Mouse (Mus musculus): ENCODE measurements around the gene Grn.
"Not testable (repeated sequence)": the region's sequence is repeated elsewhere in the genome, so short reads cannot be mapped to it uniquely, and the experiment has no call there.

Grn gene

DNA sequence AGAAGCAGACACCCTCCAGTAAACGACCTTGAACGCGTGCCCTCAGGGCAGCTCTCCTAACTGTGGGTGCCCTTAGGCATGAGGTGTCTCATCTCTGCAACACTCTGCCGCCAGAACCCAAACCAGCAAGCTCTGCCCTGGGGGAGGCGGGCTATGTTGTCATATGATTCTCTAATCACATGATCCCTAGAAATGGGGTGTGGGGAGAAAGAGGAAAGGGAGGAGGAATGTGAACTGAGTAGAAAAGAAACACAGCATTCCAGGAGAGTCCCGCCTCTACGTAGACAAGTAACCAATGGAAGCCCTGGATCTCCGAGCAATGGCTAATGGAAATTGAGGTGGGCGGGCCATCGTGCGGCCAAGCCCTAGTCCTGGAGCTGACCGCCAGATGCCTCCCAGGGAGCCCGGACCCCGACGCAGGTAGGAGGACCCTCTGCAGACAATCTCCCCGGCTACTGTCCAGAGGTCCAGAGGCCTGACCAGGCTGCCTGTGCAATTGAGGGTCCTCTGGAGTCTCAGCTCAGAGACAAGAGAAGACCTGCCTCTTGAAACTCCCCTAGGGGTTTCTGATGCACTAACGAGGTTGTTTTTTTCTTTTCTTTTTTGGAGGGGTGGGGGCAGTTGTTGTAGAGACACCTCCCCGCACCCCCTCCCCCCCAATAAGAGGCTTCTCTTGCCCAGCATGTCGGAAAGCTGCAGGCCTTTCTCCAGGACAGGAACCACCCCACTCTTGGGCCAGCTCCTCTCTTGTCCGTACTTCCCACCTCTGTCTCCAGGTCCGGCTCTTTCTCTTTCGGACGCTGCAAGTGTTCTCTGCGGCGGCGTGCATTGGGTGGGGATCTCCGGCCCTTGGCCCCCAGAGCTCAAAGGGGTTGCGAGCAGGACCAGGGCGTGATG lies at the start of gene Grn:
Gene Grn (plus strand): TSS at position 195 of the 897 bp plus-strand sequence.
- peak; percentile 99 for DNase-seq (ENCODE audit: low read depth, low spot score)

GRCm38 (mm10) chr11:102381341-102382100 lies 48.6 kb upstream of the Grn start:
- no peak for DNase-seq (ENCODE audit: low read depth, low spot score)

GRCm38 (mm10) chr11:102382794-102383193 lies 47.3 kb upstream of the Grn start:
- no peak for DNase-seq (ENCODE audit: low read depth, low spot score)

DNA sequence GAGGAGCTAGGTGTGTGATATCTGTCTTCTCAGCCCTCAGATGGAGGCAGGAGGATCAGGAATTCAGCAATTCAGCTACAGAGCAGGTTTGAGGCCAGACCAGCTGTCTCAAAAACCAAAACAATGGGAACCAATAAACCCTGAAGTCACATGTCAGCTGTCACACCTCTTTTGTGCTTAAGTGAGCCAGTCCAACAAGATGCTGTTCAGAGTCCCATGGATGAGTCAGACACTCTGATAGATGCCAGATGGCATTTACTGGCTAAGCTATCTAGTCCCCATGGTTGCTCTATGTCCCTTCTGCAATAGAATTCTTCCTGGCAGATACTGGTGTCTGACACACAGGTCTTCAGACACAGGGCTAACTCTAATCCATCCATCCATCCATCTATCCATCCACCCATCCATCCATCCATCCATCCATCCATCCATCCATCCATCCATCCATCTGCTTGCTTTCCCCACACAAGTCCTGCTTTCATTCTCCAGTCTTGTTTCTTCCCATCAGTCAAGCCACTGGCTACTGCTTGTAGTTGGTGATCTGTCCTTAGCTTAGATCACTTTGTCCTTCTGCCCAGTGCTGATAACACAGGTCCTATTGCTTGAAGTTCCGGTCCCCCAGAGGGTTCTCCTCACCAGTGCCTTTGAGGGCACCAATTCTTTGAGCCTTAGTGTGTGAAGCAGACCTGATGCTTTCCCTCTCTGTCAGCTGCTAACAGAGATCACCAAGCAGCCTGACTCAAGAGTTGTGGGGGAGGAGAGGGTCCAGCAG lies 46.6 kb upstream of the Grn start:
- DNase-seq (ENCODE audit: low read depth, low spot score), result no peak

- DNase-seq (ENCODE audit: low read depth, low spot score), result no peak
These were observed 45.7 kb upstream of the Grn start for GRCm38 (mm10) chr11:102384418-102384817.

GRCm38 (mm10) chr11:102385075-102385474 lies 45.0 kb upstream of the Grn start:
- DNase-seq (ENCODE audit: low read depth, low spot score), result peak; percentile 74

DNA sequence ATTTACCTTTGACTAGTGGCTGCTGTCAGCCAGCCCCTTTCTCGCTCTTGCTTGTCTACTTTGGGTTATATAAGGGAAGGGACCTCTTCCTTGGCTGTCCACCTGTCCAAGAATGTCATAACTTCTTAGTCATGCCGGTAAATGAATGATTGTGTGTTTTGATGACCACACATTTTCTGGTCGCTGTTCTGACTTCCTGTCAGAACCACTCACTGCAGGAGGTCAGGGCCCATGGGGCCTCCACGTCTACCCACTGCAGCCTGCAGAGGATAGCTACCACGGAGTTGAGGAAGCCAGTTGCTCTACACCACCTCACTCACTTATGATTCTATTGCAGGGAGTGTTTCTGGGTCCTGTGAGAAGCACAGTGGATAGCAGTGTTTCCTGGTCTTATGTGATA lies 44.0 kb upstream of the Grn start:
- DNase-seq (ENCODE audit: low read depth, low spot score), result no peak

- not testable (repeated sequence) for DNase-seq (ENCODE audit: low read depth, low spot score)
These were observed 40.7 kb upstream of the Grn start for GRCm38 (mm10) chr11:102389436-102389835.

GRCm38 (mm10) chr11:102392441-102393237 lies 37.5 kb upstream of the Grn start:
- DNase-seq (ENCODE audit: low read depth, low spot score), result peak; percentile 54

GRCm38 (mm10) chr11:102393238-102393634 lies 36.9 kb upstream of the Grn start, which contains the start of gene Rundc3a:
TSS of gene Rundc3a (plus strand) at chr11:102393403.
- DNase-seq (ENCODE audit: low read depth, low spot score), result peak; percentile 94

DNA sequence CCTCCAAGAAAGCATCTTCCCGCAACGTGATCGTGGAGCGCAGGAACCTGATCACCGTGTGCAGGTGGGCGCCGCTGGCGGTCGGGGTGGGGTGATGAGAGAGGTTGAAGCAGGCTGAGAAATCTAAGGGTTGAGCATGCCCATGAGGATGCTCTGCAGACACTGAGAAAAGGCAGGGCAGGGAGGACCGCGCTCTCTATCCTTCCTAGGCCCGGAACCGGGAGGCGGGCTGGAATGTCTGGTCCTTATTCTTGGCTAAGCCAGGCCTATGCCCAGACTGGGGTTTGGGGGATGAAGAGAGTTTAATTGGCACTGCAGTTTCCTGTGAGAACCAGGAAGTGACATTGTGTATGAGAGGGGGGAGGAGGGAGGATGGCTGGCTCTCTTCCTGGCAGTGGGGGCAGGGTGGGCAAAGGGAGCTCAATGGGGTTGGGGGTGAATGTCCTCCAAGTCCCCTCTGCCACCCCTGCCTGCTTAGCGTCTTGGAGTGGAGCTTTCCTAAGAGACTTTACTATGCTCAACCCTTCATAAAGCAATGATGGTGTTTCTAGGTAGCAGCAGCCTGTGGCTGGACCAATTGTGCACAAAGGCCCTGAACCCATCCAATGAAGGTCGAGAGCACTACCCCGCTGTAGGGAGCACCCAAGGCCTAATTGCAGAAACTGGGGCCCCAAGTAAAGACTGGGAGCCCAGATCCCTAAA lies 36.2 kb upstream of the Grn start:
- DNase-seq (ENCODE audit: low read depth, low spot score), result no peak

GRCm38 (mm10) chr11:102394421-102395124 lies 35.5 kb upstream of the Grn start:
- DNase-seq (ENCODE audit: low read depth, low spot score), result peak; percentile 52

DNA sequence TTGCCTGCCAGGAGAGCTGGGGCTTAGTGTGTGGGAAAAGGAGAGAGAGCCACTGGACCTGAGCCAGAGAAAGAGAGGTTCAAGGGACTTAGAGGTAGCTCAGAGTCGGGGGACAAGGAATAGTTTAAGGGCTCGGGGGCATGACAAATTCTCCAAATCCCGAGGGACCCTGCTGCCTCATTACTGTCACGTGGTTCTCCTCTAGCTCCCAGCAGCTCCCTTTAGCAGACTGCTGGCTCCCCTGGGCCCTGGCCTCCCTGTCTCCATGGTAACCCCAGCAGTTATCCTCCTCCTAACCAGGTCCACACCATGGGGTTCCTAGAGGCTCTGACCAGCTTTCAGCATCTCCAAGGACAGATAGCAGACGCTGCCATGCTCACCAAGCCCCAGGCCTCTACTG lies 34.9 kb upstream of the Grn start:
- DNase-seq (ENCODE audit: low read depth, low spot score), result no peak

GRCm38 (mm10) chr11:102396263-102396662 lies 33.9 kb upstream of the Grn start:
- DNase-seq (ENCODE audit: low read depth, low spot score), result no peak

- DNase-seq (ENCODE audit: low read depth, low spot score), result no peak
These were observed 33.4 kb upstream of the Grn start for GRCm38 (mm10) chr11:102396671-102397141.

GRCm38 (mm10) chr11:102398007-102398825 lies 31.9 kb upstream of the Grn start:
- DNase-seq (ENCODE audit: low read depth, low spot score), result no peak

DNA sequence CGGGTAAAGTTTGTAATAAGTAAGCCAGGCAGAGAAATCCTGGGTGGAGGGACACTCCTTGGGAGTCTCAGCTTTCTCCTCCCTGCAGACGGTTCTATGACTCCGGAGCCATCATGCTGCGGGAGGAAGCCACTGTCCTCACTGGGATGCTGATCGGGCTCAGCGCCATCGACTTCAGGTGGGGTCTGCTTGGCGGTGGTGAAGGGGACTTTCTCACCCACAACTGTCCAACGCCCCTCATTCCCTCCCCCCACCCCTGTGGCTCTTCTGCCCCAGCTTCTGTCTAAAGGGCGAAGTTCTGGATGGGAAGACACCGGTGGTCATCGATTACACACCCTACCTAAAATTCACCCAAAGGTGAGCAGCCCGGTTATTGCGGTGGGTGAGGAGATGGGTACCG lies 31.0 kb upstream of the Grn start:
- DNase-seq (ENCODE audit: low read depth, low spot score), result no peak

GRCm38 (mm10) chr11:102399610-102400072 lies 30.5 kb upstream of the Grn start:
- no peak for DNase-seq (ENCODE audit: low read depth, low spot score)

Data from R1 (cell line).